Mouse (Mus musculus): ENCODE measurements around the gene Sema4g. TPM values are rescaled to one million over a fixed set of nuclear protein-coding genes. Genes with fewer than 3 reads are reported as not detected.
A peak's percentile ranks its signal among the peaks of the same experiment; 100 is the strongest.

Sema4g gene
- polyA plus RNA-seq, 1 experiment from 2014 or later: 4.4 TPM

- Histone ChIP-seq H3K27me3 (no peaks in the 10 kb centered on the region; the same call in 1 of the 2 replicates), H3K9ac (no peak overlapping the region), H3K4me1 (replicated peaks) (peaks cover 35% of the 10 kb centered on the region), H3K4me3 (replicated peaks) (no peak overlapping the region), H3K9me3 (replicated peaks) (no peaks in the 10 kb centered on the region), H3K36me3 (replicated peaks) (peaks cover 35% of the 10 kb centered on the region), H3K4me2 (no peak overlapping the region), H3K27ac (replicated peaks) (no peak overlapping the region)
- no peak for ATAC-seq (ENCODE audit: insufficient read depth)
- WGBS (ENCODE audit: insufficient replicate concordance): 80% methylated on average over 7 of the region's 7 CpGs
Observed at GRCm38 (mm10) chr19:45003740-45004516, 15.0 kb downstream of the Sema4g start.

DNA sequence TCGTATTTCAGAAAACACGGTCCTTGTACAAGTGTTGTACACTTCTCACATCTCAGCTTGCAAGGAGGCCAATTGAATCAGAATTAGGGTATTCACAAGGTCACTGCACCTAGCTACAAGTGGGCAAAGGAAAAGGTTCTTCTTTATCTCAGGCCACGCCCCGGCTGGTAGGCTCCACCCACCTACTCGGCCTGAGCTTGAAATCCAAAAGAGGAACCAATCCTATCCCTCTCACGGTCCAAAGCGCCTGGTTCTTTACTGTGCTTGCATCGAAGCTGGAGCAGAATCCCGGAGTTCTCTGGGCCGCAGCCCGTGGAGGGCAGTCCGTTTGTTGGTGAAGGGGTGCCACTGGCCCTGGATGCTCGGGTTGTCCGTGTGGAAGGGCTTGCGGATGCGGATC, 16.5 kb downstream of the Sema4g start, which contains the start of gene Twnk:
Twnk (plus strand) TSS at position 220 of the 400 bp plus-strand sequence.
- peak within 1 kb of the TSS; percentile 95 for H3K4me2 ChIP-seq
- peak; percentile 18; the same call in 1 of the 2 replicates for ATAC-seq (ENCODE audit: insufficient read depth)
- no peaks in the 10 kb centered on the region for H3K9me3 ChIP-seq (replicated peaks)
- H3K36me3 ChIP-seq (replicated peaks): peaks cover 44% of the 10 kb centered on the region
- peak within 1 kb of the TSS; percentile 75 for H3K9ac ChIP-seq
- 6% methylated on average over 16 of the region's 16 CpGs for WGBS (ENCODE audit: insufficient replicate concordance)
- H3K27ac ChIP-seq (replicated peaks): peak within 1 kb of the TSS; percentile 79
- no peaks in the 10 kb centered on the region; the same call in 1 of the 2 replicates for H3K27me3 ChIP-seq
- peak within 1 kb of the TSS; percentile 80 for H3K4me3 ChIP-seq (replicated peaks)
- H3K4me1 ChIP-seq (replicated peaks): peaks cover 35% of the 10 kb centered on the region

- under 1% methylated on average over 82 of the region's 82 CpGs for WGBS (ENCODE audit: insufficient replicate concordance)
- ATAC-seq (ENCODE audit: insufficient read depth): peak; percentile 84
Observed at GRCm38 (mm10) chr19:45005957-45006712, 17.2 kb downstream of the Sema4g start, which contains the start of gene Mrpl43. TSS of gene Mrpl43 (minus strand) at chr19:45006442.

GRCm38 (mm10) chr19:45007021-45007420, 18.1 kb downstream of the Sema4g start:
- Histone ChIP-seq H3K9me3 (replicated peaks) (no peaks in the 10 kb centered on the region), H3K9ac (peak overlapping the region; percentile 75), H3K4me2 (peak overlapping the region; percentile 95), H3K4me1 (replicated peaks) (peaks cover 35% of the 10 kb centered on the region), H3K36me3 (replicated peaks) (peaks cover 52% of the 10 kb centered on the region), H3K27me3 (no peaks in the 10 kb centered on the region), H3K27ac (replicated peaks) (peak overlapping the region; percentile 79), H3K4me3 (replicated peaks) (peak overlapping the region; percentile 80)
- no peak for ATAC-seq (ENCODE audit: insufficient read depth)
- 26% methylated on average over 17 of the region's 17 CpGs for WGBS (ENCODE audit: insufficient replicate concordance)

More at GRCm38 (mm10) chr19:45005957-45006712, 17.2 kb downstream of the Sema4g start, which contains the start of gene Mrpl43:
- Histone ChIP-seq H3K4me2 (peak within 1 kb of the TSS; percentile 95), H3K4me1 (replicated peaks) (peaks cover 35% of the 10 kb centered on the region), H3K9me3 (replicated peaks) (no peaks in the 10 kb centered on the region), H3K9ac (peak within 1 kb of the TSS; percentile 75), H3K36me3 (replicated peaks) (peaks cover 46% of the 10 kb centered on the region), H3K27me3 (no peaks in the 10 kb centered on the region), H3K27ac (replicated peaks) (peak within 1 kb of the TSS; percentile 79), H3K4me3 (replicated peaks) (peak within 1 kb of the TSS; percentile 80)

DNA sequence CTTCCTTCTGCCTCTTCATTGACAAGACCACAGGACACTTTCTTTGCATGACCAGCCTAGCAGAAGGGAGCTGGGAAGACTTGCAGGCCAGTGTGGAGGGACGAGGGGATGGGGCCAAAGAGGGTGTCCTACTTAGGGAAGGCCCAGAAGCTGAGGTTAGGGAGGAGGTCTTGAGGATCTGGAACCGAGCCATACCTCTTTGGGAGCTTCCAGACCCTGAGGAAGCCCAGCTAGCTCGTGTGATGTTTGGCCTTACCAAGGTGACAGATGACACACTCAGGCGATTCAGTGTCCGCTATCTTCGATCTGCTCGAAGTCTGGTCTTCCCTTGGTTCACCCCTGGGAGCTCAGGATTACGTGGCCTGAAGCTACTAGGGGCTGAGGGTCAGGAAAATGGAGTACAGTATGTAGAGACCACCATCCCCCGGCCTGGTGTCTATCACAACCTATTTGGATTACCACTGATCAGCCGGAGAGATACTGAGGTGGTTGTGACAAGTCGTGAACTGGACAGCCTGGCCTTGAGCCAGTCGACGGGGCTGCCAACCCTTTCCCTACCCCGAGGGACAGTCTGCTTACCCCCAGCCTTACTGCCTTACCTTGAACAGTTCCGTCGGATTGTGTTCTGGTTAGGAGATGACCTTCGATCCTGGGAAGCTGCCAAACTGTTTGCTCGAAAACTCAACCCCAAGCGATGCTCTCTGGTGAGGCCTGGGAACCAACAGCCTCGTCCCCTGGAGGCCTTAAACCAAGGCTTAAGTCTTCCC, 18.7 kb downstream of the Sema4g start:
- WGBS (ENCODE audit: insufficient replicate concordance): 65% methylated on average over 20 of the region's 20 CpGs
- no peaks in the 10 kb centered on the region for H3K27me3 ChIP-seq
- H3K36me3 ChIP-seq (replicated peaks): peaks cover 57% of the 10 kb centered on the region
- H3K27ac ChIP-seq (replicated peaks): peak overlapping the region; percentile 79
- peak overlapping the region; percentile 80 for H3K4me3 ChIP-seq (replicated peaks)
- H3K9ac ChIP-seq: peak overlapping the region; percentile 75
- ATAC-seq (ENCODE audit: insufficient read depth): no peak
- peak overlapping the region; percentile 95 for H3K4me2 ChIP-seq
- no peaks in the 10 kb centered on the region for H3K9me3 ChIP-seq (replicated peaks)
- peaks cover 35% of the 10 kb centered on the region for H3K4me1 ChIP-seq (replicated peaks)

- Histone ChIP-seq H3K4me1 (replicated peaks) (peaks cover 49% of the 10 kb centered on the region), H3K27ac (replicated peaks) (no peak overlapping the region)
- ATAC-seq (ENCODE audit: insufficient read depth): no peak
Observed at GRCm38 (mm10) chr19:45010646-45011045, 21.7 kb downstream of the Sema4g start.

DNA sequence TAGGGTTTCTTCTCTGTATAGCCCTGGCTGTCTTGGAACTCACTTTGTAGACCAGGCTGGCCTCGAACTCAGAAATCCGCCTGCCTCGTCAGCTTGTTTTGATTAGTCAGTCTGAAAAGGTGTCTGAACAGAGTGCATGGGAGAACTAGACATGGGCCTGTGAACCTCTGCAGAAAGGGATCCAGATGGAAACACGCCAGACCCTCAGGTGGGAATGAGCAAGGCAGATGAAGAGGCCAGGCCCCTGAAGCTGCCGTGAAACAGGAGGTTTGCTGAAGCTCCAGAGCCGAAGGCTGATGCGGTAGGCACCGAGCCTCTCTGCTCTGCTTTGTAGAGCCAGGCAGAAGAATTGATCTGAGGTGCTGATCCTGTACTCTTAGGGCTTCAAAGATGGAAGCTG, 23.3 kb downstream of the Sema4g start:
- Histone ChIP-seq H3K4me2 (no peak overlapping the region), H3K4me3 (replicated peaks) (no peak overlapping the region), H3K4me1 (replicated peaks) (peaks cover 55% of the 10 kb centered on the region), H3K36me3 (replicated peaks) (peaks cover 36% of the 10 kb centered on the region), H3K27me3 (peaks cover 20% of the 10 kb centered on the region), H3K27ac (replicated peaks) (no peak overlapping the region), H3K9ac (no peak overlapping the region), H3K9me3 (replicated peaks) (no peaks in the 10 kb centered on the region)
- WGBS (ENCODE audit: insufficient replicate concordance): 78% methylated on average over 8 of the region's 8 CpGs
- ATAC-seq (ENCODE audit: insufficient read depth): no peak

More at GRCm38 (mm10) chr19:45010646-45011045, 21.7 kb downstream of the Sema4g start:
- H3K27me3 ChIP-seq: peaks cover 5% of the 10 kb centered on the region; the same call in 1 of the 2 replicates
- no peaks in the 10 kb centered on the region for H3K9me3 ChIP-seq (replicated peaks)
- WGBS (ENCODE audit: insufficient replicate concordance): 71% methylated on average over 4 of the region's 4 CpGs
- H3K36me3 ChIP-seq (replicated peaks): peaks cover 36% of the 10 kb centered on the region
- H3K9ac ChIP-seq: no peak overlapping the region
- H3K4me2 ChIP-seq: no peak overlapping the region
- no peak overlapping the region for H3K4me3 ChIP-seq (replicated peaks)

DNA sequence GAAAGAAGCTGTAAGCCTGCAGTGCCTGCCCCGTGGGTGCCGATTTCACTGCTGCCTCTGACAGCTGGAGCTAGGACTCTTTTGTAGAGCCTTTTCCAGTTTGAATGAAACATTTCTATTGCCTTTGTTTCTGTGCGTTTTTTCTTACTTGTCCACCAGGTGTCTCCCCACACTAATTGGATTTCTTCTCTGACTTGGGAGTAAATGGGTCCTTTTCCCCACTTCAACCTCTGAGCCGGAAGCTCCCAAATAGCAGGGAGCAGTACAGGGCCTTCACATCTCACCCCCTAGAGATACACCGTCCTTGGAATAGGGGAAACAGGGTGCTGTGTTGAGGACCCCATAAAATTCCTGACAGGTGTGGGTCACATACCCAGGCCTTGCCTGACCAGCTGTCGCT, 23.7 kb downstream of the Sema4g start:
- Histone ChIP-seq H3K9ac (no peak overlapping the region), H3K36me3 (replicated peaks) (peaks cover 36% of the 10 kb centered on the region), H3K27me3 (peaks cover 23% of the 10 kb centered on the region), H3K4me1 (replicated peaks) (peaks cover 54% of the 10 kb centered on the region), H3K4me3 (replicated peaks) (no peak overlapping the region), H3K9me3 (replicated peaks) (no peaks in the 10 kb centered on the region), H3K4me2 (no peak overlapping the region), H3K27ac (replicated peaks) (no peak overlapping the region)
- ATAC-seq (ENCODE audit: insufficient read depth): no peak
- 52% methylated on average over 6 of the region's 6 CpGs for WGBS (ENCODE audit: insufficient replicate concordance)

DNA sequence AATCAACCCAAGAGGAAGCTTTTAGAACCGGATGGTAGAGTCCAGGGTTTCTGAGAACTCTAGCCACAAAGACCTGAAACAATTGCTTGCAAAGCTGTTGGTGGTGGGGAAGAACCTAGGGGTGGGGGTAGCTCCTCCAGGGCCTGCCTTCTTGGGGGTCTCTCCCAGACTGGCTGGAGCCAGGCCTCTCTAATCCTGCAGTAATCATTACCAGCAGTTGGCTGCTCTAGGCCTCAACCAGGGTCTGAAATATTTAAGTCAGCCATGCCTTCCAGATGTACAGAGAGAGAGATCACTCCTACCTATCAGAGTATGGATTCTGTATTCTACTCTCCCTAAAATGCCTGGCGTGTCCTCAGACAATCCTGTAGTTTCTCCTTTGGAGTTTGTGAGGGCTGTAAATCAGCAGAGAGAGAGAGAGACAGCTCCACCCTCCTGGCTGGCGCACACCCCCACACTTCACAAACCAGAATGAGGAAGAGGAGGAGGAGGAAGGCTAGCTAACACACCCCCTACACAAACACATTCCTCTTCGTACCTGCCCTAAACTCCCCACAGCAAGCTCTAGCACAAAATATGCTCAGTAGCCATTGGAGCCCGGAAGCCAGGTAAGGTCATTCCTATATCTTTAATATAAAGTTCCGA, 24.8 kb downstream of the Sema4g start:
- Histone ChIP-seq H3K4me3 (replicated peaks) (no peak overlapping the region), H3K27me3 (peaks cover 32% of the 10 kb centered on the region), H3K9ac (no peak overlapping the region), H3K4me2 (peak overlapping the region; percentile 94), H3K27ac (replicated peaks) (peak overlapping the region; percentile 70), H3K36me3 (replicated peaks) (peaks cover 29% of the 10 kb centered on the region), H3K4me1 (replicated peaks) (peaks cover 53% of the 10 kb centered on the region), H3K9me3 (replicated peaks) (no peaks in the 10 kb centered on the region)
- 38% methylated on average over 6 of the region's 6 CpGs for WGBS (ENCODE audit: insufficient replicate concordance)
- ATAC-seq (ENCODE audit: insufficient read depth): no peak

DNA sequence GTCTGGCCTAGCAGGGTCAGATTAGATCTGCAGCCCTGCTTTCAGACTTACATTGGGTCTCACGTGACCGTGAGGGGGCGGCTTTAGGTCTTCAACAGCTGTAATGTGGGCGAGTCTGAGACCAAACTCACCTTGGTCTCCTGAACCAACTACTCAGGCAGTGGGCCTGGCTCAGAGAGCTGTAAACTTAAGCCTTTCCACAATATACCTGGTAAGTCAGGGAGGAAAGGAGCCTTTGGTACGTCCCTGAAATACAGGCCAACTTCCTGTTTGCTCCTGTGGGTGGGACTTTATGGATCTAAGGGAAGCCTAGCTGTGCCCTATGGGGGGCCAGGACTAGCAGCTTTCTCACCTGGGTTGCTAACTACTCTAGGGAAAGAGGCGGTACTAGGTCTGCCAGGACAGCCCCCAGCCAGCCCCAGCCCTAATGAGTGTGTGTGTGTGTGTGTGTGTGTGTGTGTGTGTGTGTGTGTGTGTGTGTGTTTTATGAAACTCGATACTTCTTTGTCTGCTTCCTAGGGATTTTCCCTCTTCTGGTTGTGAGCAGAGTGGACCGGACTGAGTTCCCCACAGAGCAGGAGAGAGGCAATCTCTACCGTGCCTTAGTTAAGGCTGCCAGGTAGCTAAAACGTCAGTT, 25.6 kb downstream of the Sema4g start, which contains the start of gene Lzts2:
Lzts2 (plus strand) TSS at position 80 of the 637 bp plus-strand sequence.
- H3K36me3 ChIP-seq (replicated peaks): peaks cover 29% of the 10 kb centered on the region
- peak; percentile 29; the same call in 1 of the 2 replicates for ATAC-seq (ENCODE audit: insufficient read depth)
- 6% methylated on average over 10 of the region's 10 CpGs for WGBS (ENCODE audit: insufficient replicate concordance)
- H3K4me1 ChIP-seq (replicated peaks): peaks cover 57% of the 10 kb centered on the region
- H3K9ac ChIP-seq: peak within 1 kb of the TSS; percentile 57
- peak within 1 kb of the TSS; percentile 63 for H3K4me3 ChIP-seq (replicated peaks)
- H3K27me3 ChIP-seq: peaks cover 33% of the 10 kb centered on the region
- peak within 1 kb of the TSS; percentile 94 for H3K4me2 ChIP-seq
- H3K9me3 ChIP-seq (replicated peaks): no peaks in the 10 kb centered on the region
- H3K27ac ChIP-seq (replicated peaks): peak within 1 kb of the TSS; percentile 70

All from liver, embryonic 15.5 days (tissue).